Mouse (Mus musculus) ovary, postnatal 14 days (tissue): Measurements from ENCODE around the gene Rnf149.

Source experiments
- DNase-seq: peaks from one replicate; pipeline ENCODE4 v3.0.0; 2022; ENCODE audit warnings: low spot score

The Rnf149 gene

GRCm38 (mm10) chr1:39528319-39528718 lies 48.9 kb downstream of the Rnf149 start:
- DNase-seq, result no peak

GRCm38 (mm10) chr1:39527432-39527831 lies 49.8 kb downstream of the Rnf149 start:
- peak; percentile 73 for DNase-seq

GRCm38 (mm10) chr1:39526371-39527167 lies 50.6 kb downstream of the Rnf149 start:
- DNase-seq, result no peak

GRCm38 (mm10) chr1:39525763-39526162 lies 51.4 kb downstream of the Rnf149 start:
- DNase-seq, result no peak

GRCm38 (mm10) chr1:39522519-39522918 lies 54.7 kb downstream of the Rnf149 start:
- peak; percentile 31 for DNase-seq

- DNase-seq, result no peak
Measured at GRCm38 (mm10) chr1:39521326-39521725, 55.9 kb downstream of the Rnf149 start.

- DNase-seq, result no peak
Measured at GRCm38 (mm10) chr1:39515303-39515991, 61.8 kb downstream of the Rnf149 start.

- DNase-seq, result no peak
Measured at GRCm38 (mm10) chr1:39512183-39512582, 65.0 kb downstream of the Rnf149 start.

- DNase-seq, result no peak
Measured at GRCm38 (mm10) chr1:39511775-39512174, 65.4 kb downstream of the Rnf149 start.

- no peak for DNase-seq
Measured at GRCm38 (mm10) chr1:39505600-39505999, 71.6 kb downstream of the Rnf149 start.

GRCm38 (mm10) chr1:39504261-39504660 lies 72.9 kb downstream of the Rnf149 start:
- DNase-seq, result peak; percentile 13

- DNase-seq, result no peak
Measured at GRCm38 (mm10) chr1:39502817-39503633, 74.2 kb downstream of the Rnf149 start.
